Mouse (Mus musculus): Measurements from ENCODE around the gene Mcts1.

- TF ChIP-seq CTCF (IDR thresholded peaks at IDR 0.05; ENCODE audit: borderline replicate concordance, control insufficient read depth, extremely low read depth, insufficient read depth, low read length, poor library complexity) (no peak), POLR2A (IDR thresholded peaks at IDR 0.05; ENCODE audit: control insufficient read depth, extremely low read depth, insufficient read depth, low read length, poor library complexity) (no peak)
Observed at GRCm38 (mm10) chrX:38591749-38592148, 8.6 kb upstream of the Mcts1 start.

All from thymus, adult 2 months (tissue).